ENCODE assay signal across 5 mouse cellular contexts in genomic region chr7:98963581-98963980, GRCm38 (mm10).
A peak's percentile ranks its signal among the peaks of the same experiment; 100 is the strongest.
DNase-seq lines count a peak whose midpoint lies in the region; TF ChIP-seq lines count a peak whose summit lies in the region.
"Not testable (repeated sequence)": the region's sequence is repeated elsewhere in the genome, so short reads cannot be mapped to it uniquely, and the experiment has no call there.

No protein-coding gene starts in this region.

- DNase-seq in ES-CJ7 (ENCODE audit: low read depth, low spot score): peak; percentile 63
- DNase-seq in R1 (ENCODE audit: low read depth, low spot score): peak; percentile 93
- DNase-seq in heart, adult 11 months: peak; percentile 61

- H3K27me3 ChIP-seq in E14TG2a.4 (ENCODE audit: insufficient read depth, low read length); small intestine, adult 2 months (ENCODE audit: control insufficient read depth, insufficient read depth, low read length): not testable (repeated sequence)

- not testable (repeated sequence) for H3K36me3 ChIP-seq in E14TG2a.4 (ENCODE audit: insufficient read depth, low read length); small intestine, adult 2 months (ENCODE audit: control insufficient read depth, insufficient read depth, low read length)

- H3K4me1 ChIP-seq in E14TG2a.4 (replicated peaks; ENCODE audit: low read depth, low read length): peaks cover 39% of the 10 kb centered on the region
- H3K4me1 ChIP-seq in small intestine, adult 2 months (ENCODE audit: control insufficient read depth, insufficient read depth, insufficient read length, low read length): not testable (repeated sequence)

- TF ChIP-seq POLR2A in small intestine, adult 2 months (IDR thresholded peaks at IDR 0.05; ENCODE audit: low read depth, low read length): not testable (repeated sequence)

- H3K9me3 ChIP-seq in E14TG2a.4 (ENCODE audit: low read length): not testable (repeated sequence)

- H3K4me3 ChIP-seq in E14TG2a.4 (replicated peaks; ENCODE audit: low read length): peak overlapping the region; percentile 52; the same call in 1 of the 2 replicates
- not testable (repeated sequence) for H3K4me3 ChIP-seq in small intestine, adult 2 months (ENCODE audit: low read depth, low read length)

- 80% methylated on average over 13 of the region's 13 CpGs for WGBS in small intestine, adult 2 months

- peak overlapping the region; percentile 60 for H3K27ac ChIP-seq in small intestine, adult 2 months (ENCODE audit: insufficient read depth, low read depth, low read length)

- TF ChIP-seq CTCF in E14TG2a.4 (conservative IDR thresholded peaks at IDR 0.05; ENCODE audit: low read length); small intestine, adult 2 months (IDR thresholded peaks at IDR 0.05; ENCODE audit: extremely low read depth, insufficient read length, insufficient replicate concordance, low read depth, low read length): not testable (repeated sequence)
